Mouse (Mus musculus) stomach, postnatal 0 days (tissue): Measurements from ENCODE around the gene Ssu2. TPM values are rescaled to one million over a fixed set of nuclear protein-coding genes. Genes with fewer than 3 reads are reported as not detected.

Experiments
- ATAC-seq: fragments of 200-750 bp; cut with Nextera tagmentation; 2 replicates; pipeline ENCODE4 v1.8.0; 2017; ENCODE audit not compliant: low FRiP score, low TSS enrichment
- DNase-seq: peaks from one replicate; pipeline ENCODE4 v3.0.0-alpha.2; 2016; ENCODE audit warnings: low spot score
- H3K27ac ChIP-seq: fragments of 300-500 bp; sonication (generic); replicated peaks from 2 replicates; pipeline ENCODE4 v1.5.1; 2014; ENCODE audit warnings: mild to moderate bottlenecking, control low read depth
- H3K27me3 ChIP-seq: fragments of 300-500 bp; sonication (generic); 2 replicates; pipeline ENCODE4 v1.6.1; 2014; ENCODE audit warnings: low read length; ENCODE audit not compliant: control insufficient read depth, insufficient read depth
- H3K36me3 ChIP-seq: fragments of 300-500 bp; sonication (generic); 2 replicates; pipeline ENCODE4 v1.6.1; 2014; ENCODE audit warnings: low read length, mixed read lengths; ENCODE audit not compliant: control insufficient read depth, insufficient read depth
- H3K4me1 ChIP-seq: fragments of 300-500 bp; sonication (generic); replicated peaks from 2 replicates; pipeline ENCODE4 v1.6.1; 2014; ENCODE audit warnings: antibody characterized with exemption; ENCODE audit not compliant: control insufficient read depth, insufficient read depth
- H3K4me2 ChIP-seq: fragments of 300-500 bp; sonication (generic); replicated peaks from 2 replicates; pipeline ENCODE4 v1.6.1; 2014; ENCODE audit warnings: low read depth, mild to moderate bottlenecking, control low read depth, moderate library complexity
- H3K4me3 ChIP-seq: fragments of 300-500 bp; sonication (generic); 2 replicates; pipeline ENCODE4 v1.5.1; 2014; ENCODE audit warnings: low read depth, low read length, control low read depth
- H3K9ac ChIP-seq: fragments of 300-500 bp; sonication (generic); 2 replicates; pipeline ENCODE4 v1.6.1; 2014; ENCODE audit warnings: mild to moderate bottlenecking, low read length, control low read depth, mixed read lengths
- H3K9me3 ChIP-seq: fragments of 300-500 bp; sonication (generic); 2 replicates; pipeline ENCODE4 v1.6.1; 2016; ENCODE audit warnings: low read length; ENCODE audit not compliant: control insufficient read depth
- CTCF ChIP-seq: IDR thresholded peaks from 2 replicates; pipeline ENCODE4 v1.5.1; 2016; ENCODE audit warnings: antibody characterized with exemption, low read depth, mild to moderate bottlenecking, moderate library complexity
- EP300 ChIP-seq: optimal IDR thresholded peaks from 2 replicates; pipeline ENCODE3; 2016; ENCODE audit warnings: antibody characterized with exemption
- WGBS: fragments of 180-500 bp; shearing (Covaris S2); extraction: QIAGEN DNeasy Blood & Tissue Kit; methylation state at CpG from one replicate; pipeline ENCODE4 v1.1.7; 2014; 5-methylcytosine and 5-hydroxymethylcytosine counted together
- polyA plus RNA-seq: library from polyadenylated mRNA; unstranded; fragments of >200 nt; fragmentation: Nextera tagmentation; extraction: Ambion mirVana; gene quantifications from 2 replicates; pipeline ENCODE4 v1.2.1, GENCODE M21; 2015

Gene Ssu2
- polyA plus RNA-seq, 1 experiment from 2014 or later = 2.7 TPM

DNA sequence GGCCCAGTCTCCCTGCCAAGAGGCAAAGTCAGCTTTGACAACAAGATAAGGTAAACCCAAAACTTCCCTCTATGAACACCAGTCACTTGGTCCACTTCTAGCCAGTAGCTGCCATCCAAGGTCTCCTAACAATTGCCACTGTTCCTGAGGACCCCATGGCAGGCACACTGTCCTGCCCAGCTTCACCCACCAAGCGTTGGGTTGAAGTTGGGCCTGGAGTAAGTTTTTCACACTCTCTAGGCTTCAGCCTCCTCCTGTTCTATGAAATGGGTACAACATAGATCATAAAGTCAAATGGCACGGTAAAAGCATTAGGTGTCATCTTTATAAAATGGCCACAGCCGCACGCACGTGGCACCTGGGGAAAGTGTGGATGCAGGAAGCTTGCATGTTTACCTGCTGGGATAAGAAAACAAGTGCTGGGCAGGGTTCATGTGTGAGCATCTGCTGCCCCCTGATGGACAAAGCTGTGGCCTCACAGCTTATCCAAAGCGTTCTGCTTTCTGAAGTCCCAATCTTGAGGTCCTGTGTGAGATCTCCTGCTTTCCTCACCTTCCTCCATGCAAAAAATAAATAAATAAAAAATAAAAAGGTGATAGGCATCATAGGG is 25.4 kb downstream of the Ssu2 start:
- WGBS = 29% methylated on average over 6 of the region's 6 CpGs
- peak; percentile 77 for DNase-seq

DNA sequence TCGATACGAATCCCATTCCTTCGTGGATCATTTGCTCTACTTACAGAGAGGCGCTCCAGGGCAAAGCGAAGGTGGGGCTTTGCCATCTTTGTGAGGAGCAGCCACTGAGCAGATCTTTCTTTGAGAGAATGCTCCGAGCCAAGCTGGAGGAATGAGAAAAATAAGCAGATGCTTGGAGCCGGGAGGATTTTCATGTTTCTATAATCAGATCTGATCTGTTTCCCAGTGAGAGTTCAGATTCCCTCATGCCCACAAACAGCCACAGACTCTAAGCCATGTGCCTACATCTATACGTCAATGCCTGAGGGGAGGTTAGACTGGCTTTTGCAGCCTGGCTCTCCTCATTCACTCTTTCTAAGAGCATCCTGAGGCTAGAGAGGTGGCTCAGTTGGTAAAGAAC is 27.1 kb downstream of the Ssu2 start:
- H3K36me3 ChIP-seq = no peaks in the 10 kb centered on the region
- DNase-seq (no peak), ATAC-seq (no peak)
- no peak overlapping the region for H3K4me3 ChIP-seq
- WGBS = 76% methylated on average over 8 of the region's 8 CpGs
- no peak overlapping the region for H3K27ac ChIP-seq
- no peak overlapping the region for H3K4me2 ChIP-seq
- no peak overlapping the region for H3K9ac ChIP-seq
- H3K4me1 ChIP-seq = no peaks in the 10 kb centered on the region
- H3K27me3 ChIP-seq = no peaks in the 10 kb centered on the region
- H3K9me3 ChIP-seq = no peaks in the 10 kb centered on the region
- no peak for TF ChIP-seq CTCF
- TF ChIP-seq EP300 = no peak

More for the DNA sequence above, 25.4 kb downstream of the Ssu2 start:
- Histone ChIP-seq H3K27me3 (no peaks in the 10 kb centered on the region), H3K9ac (no peak overlapping the region), H3K36me3 (no peaks in the 10 kb centered on the region), H3K9me3 (no peaks in the 10 kb centered on the region), H3K4me3 (no peak overlapping the region), H3K4me1 (no peaks in the 10 kb centered on the region), H3K4me2 (no peak overlapping the region), H3K27ac (no peak overlapping the region)
- peak; percentile 87 for TF ChIP-seq CTCF
- no peak for TF ChIP-seq EP300
- peak; percentile 82 for ATAC-seq

DNA sequence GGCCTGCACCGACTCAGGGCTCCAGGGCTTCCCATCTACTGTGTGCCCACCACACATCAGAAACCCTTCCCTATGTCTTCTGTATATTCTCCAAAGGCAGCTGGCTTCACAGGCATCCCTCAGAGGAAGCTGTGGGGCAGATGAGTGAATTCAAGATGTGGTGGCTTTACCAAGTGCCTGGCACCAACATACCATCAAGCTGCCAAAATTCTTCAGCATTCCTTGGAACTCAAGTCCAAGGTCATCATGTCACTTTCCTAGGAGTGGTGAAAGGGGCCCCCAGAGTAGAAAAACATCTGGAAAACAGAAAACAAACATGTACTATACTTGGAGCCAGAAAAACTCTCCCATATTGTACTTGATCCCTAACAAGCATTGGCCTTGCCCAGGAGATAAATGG is 28.5 kb downstream of the Ssu2 start:
- H3K27me3 ChIP-seq = no peaks in the 10 kb centered on the region
- H3K4me2 ChIP-seq = no peak overlapping the region
- H3K27ac ChIP-seq = no peak overlapping the region
- 95% methylated on average over 1 of the region's 1 CpGs for WGBS
- ATAC-seq = no peak
- no peaks in the 10 kb centered on the region for H3K36me3 ChIP-seq
- DNase-seq = no peak
- no peaks in the 10 kb centered on the region for H3K4me1 ChIP-seq
- no peaks in the 10 kb centered on the region for H3K9me3 ChIP-seq
- H3K4me3 ChIP-seq = no peak overlapping the region
- no peak overlapping the region for H3K9ac ChIP-seq
- TF ChIP-seq EP300 (no peak), CTCF (no peak)

DNA sequence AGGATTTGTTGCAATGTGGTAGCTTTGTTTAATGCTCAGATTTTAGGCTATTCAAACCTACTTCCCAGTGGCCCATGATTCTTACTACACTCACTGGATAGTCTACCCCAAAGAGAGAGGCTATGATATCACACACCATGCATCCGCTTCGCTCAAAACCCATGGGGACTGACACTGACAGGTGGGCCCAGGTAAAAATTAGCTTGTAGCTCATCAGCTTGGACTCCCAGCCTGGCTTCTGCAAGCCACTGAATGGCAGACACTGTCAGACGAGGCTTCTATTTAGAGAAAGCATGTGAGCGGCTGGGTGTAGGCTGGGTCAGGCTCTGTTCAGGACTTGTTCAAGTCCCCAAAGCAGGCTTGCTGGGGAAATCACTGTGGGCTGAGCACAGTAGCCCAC is 37.4 kb downstream of the Ssu2 start:
- Histone ChIP-seq H3K9ac (no peak overlapping the region), H3K4me1 (no peaks in the 10 kb centered on the region), H3K4me2 (no peak overlapping the region), H3K9me3 (no peaks in the 10 kb centered on the region), H3K4me3 (no peak overlapping the region), H3K27ac (no peak overlapping the region), H3K27me3 (no peaks in the 10 kb centered on the region), H3K36me3 (no peaks in the 10 kb centered on the region)
- TF ChIP-seq EP300 = no peak
- no peak for TF ChIP-seq CTCF
- DNase-seq (no peak), ATAC-seq (no peak)
- 91% methylated on average over 4 of the region's 4 CpGs for whole genome bisulfite sequencing

DNA sequence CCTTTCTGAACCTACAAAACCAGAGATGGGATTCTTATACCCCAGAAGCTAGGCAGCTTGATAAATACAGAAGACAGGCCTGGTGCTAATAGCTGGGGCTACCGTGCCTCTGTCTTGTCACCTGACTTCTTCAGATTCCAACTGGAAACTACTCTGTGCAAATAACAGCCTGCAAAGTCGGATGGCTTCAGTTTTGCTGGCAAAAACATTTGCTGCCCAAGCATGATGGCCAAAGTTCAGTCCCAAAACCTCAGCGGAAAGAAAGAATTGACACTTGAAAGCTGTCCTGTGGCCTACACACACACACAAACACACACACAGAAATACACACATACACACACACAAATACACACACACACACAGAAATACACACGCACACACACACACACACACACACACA is 48.8 kb downstream of the Ssu2 start:
- ATAC-seq = no peak
- no peaks in the 10 kb centered on the region for H3K27me3 ChIP-seq
- no peaks in the 10 kb centered on the region for H3K36me3 ChIP-seq
- H3K4me2 ChIP-seq = no peak overlapping the region
- H3K27ac ChIP-seq = no peak overlapping the region
- 78% methylated on average over 4 of the region's 4 CpGs for WGBS
- no peak overlapping the region for H3K9ac ChIP-seq
- no peaks in the 10 kb centered on the region for H3K9me3 ChIP-seq
- H3K4me3 ChIP-seq = no peak overlapping the region
- DNase-seq = no peak
- H3K4me1 ChIP-seq = no peaks in the 10 kb centered on the region
- no peak for TF ChIP-seq EP300
- no peak for TF ChIP-seq CTCF

DNA sequence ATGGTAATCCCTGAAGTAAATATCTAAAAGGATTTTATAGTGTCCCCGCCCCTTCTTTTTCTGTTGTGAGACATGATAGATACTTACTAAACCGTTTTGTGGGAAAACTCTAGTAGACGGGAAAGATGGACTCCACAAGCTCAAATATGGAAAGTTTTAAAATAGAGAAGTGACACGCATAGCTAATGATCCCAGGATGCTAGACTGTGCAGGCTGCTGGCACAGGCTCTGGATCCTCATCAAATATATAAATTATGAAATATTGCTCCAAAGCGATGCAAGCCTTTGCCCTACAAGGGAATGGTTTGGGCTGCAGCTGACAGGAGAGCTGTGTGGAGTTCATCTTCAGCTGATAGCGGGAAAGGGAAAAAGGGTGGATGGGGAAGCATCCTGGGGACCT is 50.2 kb downstream of the Ssu2 start:
- H3K9me3 ChIP-seq = no peaks in the 10 kb centered on the region
- no peak overlapping the region for H3K4me2 ChIP-seq
- H3K27ac ChIP-seq = no peak overlapping the region
- no peaks in the 10 kb centered on the region for H3K27me3 ChIP-seq
- TF ChIP-seq CTCF (no peak), EP300 (no peak)
- H3K4me1 ChIP-seq = no peaks in the 10 kb centered on the region
- WGBS = 50% methylated on average over 6 of the region's 6 CpGs
- no peak overlapping the region for H3K9ac ChIP-seq
- ATAC-seq (no peak), DNase-seq (no peak)
- H3K36me3 ChIP-seq = no peaks in the 10 kb centered on the region
- H3K4me3 ChIP-seq = no peak overlapping the region
